Mouse (Mus musculus): ENCODE measurements around the gene Yars2. TPM values are rescaled to one million over a fixed set of nuclear protein-coding genes. Genes with fewer than 3 reads are reported as not detected.

Gene Yars2
- polyA plus RNA-seq (2014; fragmentation: Nextera tagmentation; extraction: Ambion mirVana): 38.7 and 41.7 TPM in 2 replicates

GRCm38 (mm10) chr16:16302369-16303137 is at the start of gene Yars2:
TSS of gene Yars2 (plus strand) at chr16:16302965.
- peak within 1 kb of the TSS; percentile 66 for H3K9ac ChIP-seq (ENCODE audit: low read depth, low read length)
- ATAC-seq (ENCODE audit: low FRiP score): peak; percentile 99
- H3K4me1 ChIP-seq (replicated peaks; ENCODE audit: control insufficient read depth, insufficient read depth, low read length): 0 out of 2 replicates have a peak, but pooled peaks cover 2% of the 10 kb centered on the region
- H3K27ac ChIP-seq (ENCODE audit: low read depth, low read length): peak within 1 kb of the TSS; percentile 85
- H3K36me3 ChIP-seq (ENCODE audit: control insufficient read depth, insufficient read depth, low read length): 0 out of 2 replicates have a peak, but pooled peaks cover 4% of the 10 kb centered on the region
- H3K27me3 ChIP-seq (ENCODE audit: control insufficient read depth, insufficient read depth, low read length): no peaks in the 10 kb centered on the region
- WGBS: under 1% methylated on average over 48 of the region's 50 CpGs
- H3K4me3 ChIP-seq (ENCODE audit: low read depth, low read length): peak within 1 kb of the TSS; percentile 89
- DNase-seq (ENCODE audit: low spot score): peak; percentile 90
- H3K4me2 ChIP-seq (replicated peaks; ENCODE audit: low read depth, low read length): peak within 1 kb of the TSS; percentile 80
- no peaks in the 10 kb centered on the region for H3K9me3 ChIP-seq (ENCODE audit: control insufficient read depth, low read length)

GRCm38 (mm10) chr16:16253326-16254074 is 49.3 kb upstream of the Yars2 start:
- ATAC-seq (ENCODE audit: low FRiP score): no peak
- H3K36me3 ChIP-seq (ENCODE audit: control insufficient read depth, insufficient read depth, low read length): no peaks in the 10 kb centered on the region
- H3K4me3 ChIP-seq (ENCODE audit: low read depth, low read length): no peak overlapping the region
- no peak overlapping the region for H3K4me2 ChIP-seq (replicated peaks; ENCODE audit: low read depth, low read length)
- H3K27ac ChIP-seq (ENCODE audit: low read depth, low read length): no peak overlapping the region
- H3K9me3 ChIP-seq (ENCODE audit: control insufficient read depth, low read length): no peaks in the 10 kb centered on the region
- H3K4me1 ChIP-seq (replicated peaks; ENCODE audit: control insufficient read depth, insufficient read depth, low read length): 0 out of 2 replicates have a peak, but pooled peaks cover 2% of the 10 kb centered on the region
- H3K9ac ChIP-seq (ENCODE audit: low read depth, low read length): no peak overlapping the region
- peak; percentile 9 for DNase-seq (ENCODE audit: low spot score)
- WGBS: 38% methylated on average over 4 of the region's 4 CpGs
- no peaks in the 10 kb centered on the region for H3K27me3 ChIP-seq (ENCODE audit: control insufficient read depth, insufficient read depth, low read length)

- Histone ChIP-seq H3K9ac (ENCODE audit: low read depth, low read length) (no peak overlapping the region), H3K36me3 (ENCODE audit: control insufficient read depth, insufficient read depth, low read length) (no peaks in the 10 kb centered on the region), H3K4me1 (replicated peaks; ENCODE audit: control insufficient read depth, insufficient read depth, low read length) (0 out of 2 replicates have a peak, but pooled peaks cover 2% of the 10 kb centered on the region), H3K4me2 (replicated peaks; ENCODE audit: low read depth, low read length) (no peak overlapping the region), H3K9me3 (ENCODE audit: control insufficient read depth, low read length) (no peaks in the 10 kb centered on the region), H3K27ac (ENCODE audit: low read depth, low read length) (no peak overlapping the region), H3K4me3 (ENCODE audit: low read depth, low read length) (no peak overlapping the region), H3K27me3 (ENCODE audit: control insufficient read depth, insufficient read depth, low read length) (no peaks in the 10 kb centered on the region)
- DNase-seq (ENCODE audit: low spot score) (no peak), ATAC-seq (ENCODE audit: low FRiP score) (no peak)
- 67% methylated on average over 1 of the region's 1 CpGs for WGBS
Observed at GRCm38 (mm10) chr16:16255217-16255616, 47.5 kb upstream of the Yars2 start.

GRCm38 (mm10) chr16:16255874-16256273 is 46.9 kb upstream of the Yars2 start:
- Histone ChIP-seq H3K4me1 (replicated peaks; ENCODE audit: control insufficient read depth, insufficient read depth, low read length) (0 out of 2 replicates have a peak, but pooled peaks cover 2% of the 10 kb centered on the region), H3K4me3 (ENCODE audit: low read depth, low read length) (no peak overlapping the region), H3K27ac (ENCODE audit: low read depth, low read length) (no peak overlapping the region), H3K36me3 (ENCODE audit: control insufficient read depth, insufficient read depth, low read length) (no peaks in the 10 kb centered on the region), H3K9me3 (ENCODE audit: control insufficient read depth, low read length) (no peaks in the 10 kb centered on the region), H3K27me3 (ENCODE audit: control insufficient read depth, insufficient read depth, low read length) (no peaks in the 10 kb centered on the region), H3K4me2 (replicated peaks; ENCODE audit: low read depth, low read length) (no peak overlapping the region), H3K9ac (ENCODE audit: low read depth, low read length) (no peak overlapping the region)
- no peak for ATAC-seq (ENCODE audit: low FRiP score)
- WGBS: 42% methylated on average over 7 of the region's 7 CpGs
- DNase-seq (ENCODE audit: low spot score): peak; percentile 6

GRCm38 (mm10) chr16:16256672-16257071 is 46.1 kb upstream of the Yars2 start:
- 72% methylated on average over 1 of the region's 1 CpGs for WGBS
- H3K4me2 ChIP-seq (replicated peaks; ENCODE audit: low read depth, low read length): no peak overlapping the region
- H3K27me3 ChIP-seq (ENCODE audit: control insufficient read depth, insufficient read depth, low read length): no peaks in the 10 kb centered on the region
- no peaks in the 10 kb centered on the region for H3K9me3 ChIP-seq (ENCODE audit: control insufficient read depth, low read length)
- no peak overlapping the region for H3K27ac ChIP-seq (ENCODE audit: low read depth, low read length)
- no peaks in the 10 kb centered on the region for H3K36me3 ChIP-seq (ENCODE audit: control insufficient read depth, insufficient read depth, low read length)
- H3K4me3 ChIP-seq (ENCODE audit: low read depth, low read length): no peak overlapping the region
- H3K9ac ChIP-seq (ENCODE audit: low read depth, low read length): no peak overlapping the region
- 0 out of 2 replicates have a peak, but pooled peaks cover 2% of the 10 kb centered on the region for H3K4me1 ChIP-seq (replicated peaks; ENCODE audit: control insufficient read depth, insufficient read depth, low read length)
- no peak for ATAC-seq (ENCODE audit: low FRiP score)
- no peak for DNase-seq (ENCODE audit: low spot score)

- Histone ChIP-seq H3K4me2 (replicated peaks; ENCODE audit: low read depth, low read length) (no peak overlapping the region), H3K36me3 (ENCODE audit: control insufficient read depth, insufficient read depth, low read length) (no peaks in the 10 kb centered on the region), H3K9me3 (ENCODE audit: control insufficient read depth, low read length) (no peaks in the 10 kb centered on the region), H3K27me3 (ENCODE audit: control insufficient read depth, insufficient read depth, low read length) (no peaks in the 10 kb centered on the region), H3K4me1 (replicated peaks; ENCODE audit: control insufficient read depth, insufficient read depth, low read length) (no peaks in the 10 kb centered on the region), H3K9ac (ENCODE audit: low read depth, low read length) (no peak overlapping the region), H3K27ac (ENCODE audit: low read depth, low read length) (no peak overlapping the region), H3K4me3 (ENCODE audit: low read depth, low read length) (no peak overlapping the region)
- WGBS: 94% methylated on average over 5 of the region's 5 CpGs
- no peak for DNase-seq (ENCODE audit: low spot score)
- no peak for ATAC-seq (ENCODE audit: low FRiP score)
Observed at GRCm38 (mm10) chr16:16260882-16261281, 41.9 kb upstream of the Yars2 start.

GRCm38 (mm10) chr16:16261481-16261880 is 41.3 kb upstream of the Yars2 start:
- H3K4me1 ChIP-seq (replicated peaks; ENCODE audit: control insufficient read depth, insufficient read depth, low read length): no peaks in the 10 kb centered on the region
- H3K27me3 ChIP-seq (ENCODE audit: control insufficient read depth, insufficient read depth, low read length): no peaks in the 10 kb centered on the region
- WGBS: 96% methylated on average over 6 of the region's 6 CpGs
- ATAC-seq (ENCODE audit: low FRiP score) (no peak), DNase-seq (ENCODE audit: low spot score) (no peak)
- H3K9me3 ChIP-seq (ENCODE audit: control insufficient read depth, low read length): no peaks in the 10 kb centered on the region
- H3K9ac ChIP-seq (ENCODE audit: low read depth, low read length): no peak overlapping the region
- no peak overlapping the region for H3K4me2 ChIP-seq (replicated peaks; ENCODE audit: low read depth, low read length)
- no peaks in the 10 kb centered on the region for H3K36me3 ChIP-seq (ENCODE audit: control insufficient read depth, insufficient read depth, low read length)
- H3K27ac ChIP-seq (ENCODE audit: low read depth, low read length): no peak overlapping the region
- H3K4me3 ChIP-seq (ENCODE audit: low read depth, low read length): no peak overlapping the region

- H3K9ac ChIP-seq (ENCODE audit: low read depth, low read length): no peak overlapping the region
- no peaks in the 10 kb centered on the region for H3K4me1 ChIP-seq (replicated peaks; ENCODE audit: control insufficient read depth, insufficient read depth, low read length)
- ATAC-seq (ENCODE audit: low FRiP score) (no peak), DNase-seq (ENCODE audit: low spot score) (no peak)
- no peak overlapping the region for H3K27ac ChIP-seq (ENCODE audit: low read depth, low read length)
- H3K27me3 ChIP-seq (ENCODE audit: control insufficient read depth, insufficient read depth, low read length): no peaks in the 10 kb centered on the region
- H3K4me2 ChIP-seq (replicated peaks; ENCODE audit: low read depth, low read length): no peak overlapping the region
- no peaks in the 10 kb centered on the region for H3K36me3 ChIP-seq (ENCODE audit: control insufficient read depth, insufficient read depth, low read length)
- no peak overlapping the region for H3K4me3 ChIP-seq (ENCODE audit: low read depth, low read length)
- WGBS: 88% methylated on average over 3 of the region's 3 CpGs
- no peaks in the 10 kb centered on the region for H3K9me3 ChIP-seq (ENCODE audit: control insufficient read depth, low read length)
Observed at GRCm38 (mm10) chr16:16262436-16262835, 40.3 kb upstream of the Yars2 start.
